Mouse (Mus musculus): ENCODE results near the gene Ldb2. TPM values are rescaled to one million over a fixed set of nuclear protein-coding genes. Genes with fewer than 3 reads are reported as not detected.
A peak's percentile ranks its signal among the peaks of the same experiment; 100 is the strongest.

Ldb2 gene
- polyA plus RNA-seq, 1 experiment from 2014 or later, result 21.5 TPM

DNA sequence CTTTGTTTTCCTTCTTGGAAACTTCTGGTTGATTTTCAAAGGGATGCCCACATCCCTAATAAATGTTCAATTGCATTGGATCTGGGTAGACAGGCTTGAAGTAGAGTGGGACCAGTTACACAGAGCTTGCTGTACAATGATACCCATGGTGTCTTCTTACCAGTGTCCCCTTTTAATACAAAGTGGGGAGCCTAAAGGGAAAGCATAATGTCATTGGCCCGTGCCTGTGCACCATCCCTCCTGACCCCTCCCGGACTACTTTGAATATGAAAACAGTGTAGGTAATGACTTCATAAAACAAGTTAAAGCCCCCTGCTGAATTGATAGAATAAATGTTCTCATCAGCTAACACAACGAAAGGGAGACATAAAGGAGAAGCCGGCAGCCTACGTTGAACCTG, 172.0 kb downstream of the Ldb2 start:
- H3K4me3 ChIP-seq, result no peak overlapping the region
- H3K27me3 ChIP-seq, result no peaks in the 10 kb centered on the region
- 40% methylated on average over 5 of the region's 5 CpGs for WGBS
- no peak overlapping the region for H3K27ac ChIP-seq
- H3K36me3 ChIP-seq (ENCODE audit: poor library complexity, severe bottlenecking), result no peaks in the 10 kb centered on the region
- no peak overlapping the region for H3K9ac ChIP-seq
- no peak for ATAC-seq
- H3K4me1 ChIP-seq, result peaks cover 6% of the 10 kb centered on the region
- no peaks in the 10 kb centered on the region for H3K9me3 ChIP-seq (replicated peaks)
- no peak overlapping the region for H3K4me2 ChIP-seq

DNA sequence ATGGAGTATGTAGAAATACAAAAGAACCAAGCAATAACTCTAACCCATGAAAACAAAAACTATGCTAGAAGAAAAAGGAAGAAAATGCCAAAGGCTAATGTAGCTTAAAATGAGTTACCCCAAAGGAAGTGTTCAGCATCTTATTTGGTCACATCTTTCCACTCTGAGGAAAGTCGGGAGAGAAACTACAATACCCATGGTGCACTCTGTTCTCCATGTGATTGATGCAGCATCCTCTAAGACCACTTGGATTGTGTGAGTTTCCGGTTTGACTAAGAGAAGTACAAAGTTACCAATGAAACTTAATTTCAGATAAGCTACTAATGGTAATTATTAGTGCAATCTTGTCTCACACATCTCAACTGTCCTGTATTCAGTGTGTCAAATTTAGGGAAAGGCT, 172.6 kb downstream of the Ldb2 start:
- Histone ChIP-seq H3K9ac (no peak overlapping the region), H3K4me3 (no peak overlapping the region), H3K27ac (no peak overlapping the region), H3K27me3 (no peaks in the 10 kb centered on the region), H3K36me3 (ENCODE audit: poor library complexity, severe bottlenecking) (no peaks in the 10 kb centered on the region), H3K4me1 (peaks cover 6% of the 10 kb centered on the region), H3K4me2 (no peak overlapping the region), H3K9me3 (replicated peaks) (no peaks in the 10 kb centered on the region)
- WGBS, result 91% methylated on average over 2 of the region's 2 CpGs
- ATAC-seq, result no peak

DNA sequence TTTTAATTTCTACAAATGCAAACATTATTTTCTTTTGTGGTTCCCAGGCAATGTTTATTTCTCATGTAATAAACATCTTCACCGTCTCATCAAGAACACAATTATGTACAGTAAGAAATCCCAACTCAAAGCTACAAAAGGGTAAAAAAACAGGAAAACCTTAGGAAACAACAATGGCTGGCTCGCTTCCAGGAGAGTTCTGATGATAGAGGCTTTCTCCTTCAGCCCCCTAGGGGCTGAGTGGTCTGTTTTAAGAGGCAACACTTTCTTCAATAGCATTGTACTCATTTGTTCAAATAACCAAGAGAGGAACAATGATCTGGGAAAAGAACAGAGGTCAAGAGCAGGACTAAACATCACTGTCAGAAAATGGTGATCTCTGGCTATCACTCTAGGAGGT, 173.4 kb downstream of the Ldb2 start:
- H3K27ac ChIP-seq, result no peak overlapping the region
- H3K36me3 ChIP-seq (ENCODE audit: poor library complexity, severe bottlenecking), result no peaks in the 10 kb centered on the region
- H3K9ac ChIP-seq, result no peak overlapping the region
- no peaks in the 10 kb centered on the region for H3K9me3 ChIP-seq (replicated peaks)
- H3K4me1 ChIP-seq, result peaks cover 6% of the 10 kb centered on the region
- no peak overlapping the region for H3K4me2 ChIP-seq
- WGBS, result 58% methylated on average over 2 of the region's 2 CpGs
- no peak overlapping the region for H3K4me3 ChIP-seq
- H3K27me3 ChIP-seq, result no peaks in the 10 kb centered on the region
- no peak for ATAC-seq

DNA sequence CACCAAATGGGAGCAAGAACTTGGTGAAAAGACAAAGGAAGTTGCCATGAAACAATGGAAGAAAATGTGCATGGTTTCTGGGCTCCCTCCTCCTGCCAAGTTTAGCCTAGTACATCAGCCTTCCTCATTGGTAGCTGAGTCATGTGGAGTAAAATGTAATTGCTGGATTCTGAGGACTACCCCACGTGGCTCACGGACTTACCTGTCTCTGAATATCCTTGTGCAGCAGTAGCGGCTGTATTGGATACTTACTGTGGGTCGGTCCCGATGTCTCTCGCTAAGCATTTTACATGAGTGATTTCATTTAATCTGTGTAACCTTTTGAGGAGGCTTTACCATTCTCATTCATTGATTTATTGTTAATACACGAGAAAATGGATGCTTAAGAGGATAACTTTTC, 183.8 kb downstream of the Ldb2 start:
- Histone ChIP-seq H3K27ac (no peak overlapping the region), H3K9ac (no peak overlapping the region), H3K4me3 (no peak overlapping the region), H3K4me1 (no peaks in the 10 kb centered on the region; the same call in 1 of the 2 replicates), H3K9me3 (replicated peaks) (no peaks in the 10 kb centered on the region; the same call in 1 of the 2 replicates), H3K27me3 (no peaks in the 10 kb centered on the region), H3K4me2 (no peak overlapping the region), H3K36me3 (ENCODE audit: poor library complexity, severe bottlenecking) (no peaks in the 10 kb centered on the region)
- no peak for ATAC-seq
- 87% methylated on average over 7 of the region's 7 CpGs for WGBS

DNA sequence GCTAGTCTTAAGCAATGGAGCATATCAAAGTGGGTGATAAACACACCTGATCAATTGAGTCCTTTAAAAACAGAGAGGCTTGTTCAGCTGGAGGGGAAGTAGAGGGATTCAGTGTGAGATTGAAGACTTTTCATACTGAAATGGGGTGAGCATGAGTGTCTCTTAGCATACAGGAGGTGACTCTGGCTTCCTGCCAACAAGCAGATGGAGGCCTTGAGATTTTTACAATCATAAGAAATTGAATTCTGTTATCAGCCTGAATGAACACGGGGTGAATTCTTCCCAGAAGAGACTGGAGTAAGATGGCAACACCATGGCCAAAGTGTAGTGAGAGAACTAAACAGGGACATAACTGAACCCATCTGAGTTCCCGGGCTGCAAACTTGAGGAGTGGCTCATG, 190.6 kb downstream of the Ldb2 start:
- Histone ChIP-seq H3K4me1 (no peaks in the 10 kb centered on the region; the same call in 1 of the 2 replicates), H3K9ac (no peak overlapping the region), H3K27ac (no peak overlapping the region), H3K4me2 (no peak overlapping the region), H3K36me3 (ENCODE audit: poor library complexity, severe bottlenecking) (no peaks in the 10 kb centered on the region), H3K27me3 (no peaks in the 10 kb centered on the region), H3K9me3 (replicated peaks) (no peaks in the 10 kb centered on the region; the same call in 1 of the 2 replicates), H3K4me3 (no peak overlapping the region)
- ATAC-seq, result no peak
- 66% methylated on average over 2 of the region's 2 CpGs for WGBS

DNA sequence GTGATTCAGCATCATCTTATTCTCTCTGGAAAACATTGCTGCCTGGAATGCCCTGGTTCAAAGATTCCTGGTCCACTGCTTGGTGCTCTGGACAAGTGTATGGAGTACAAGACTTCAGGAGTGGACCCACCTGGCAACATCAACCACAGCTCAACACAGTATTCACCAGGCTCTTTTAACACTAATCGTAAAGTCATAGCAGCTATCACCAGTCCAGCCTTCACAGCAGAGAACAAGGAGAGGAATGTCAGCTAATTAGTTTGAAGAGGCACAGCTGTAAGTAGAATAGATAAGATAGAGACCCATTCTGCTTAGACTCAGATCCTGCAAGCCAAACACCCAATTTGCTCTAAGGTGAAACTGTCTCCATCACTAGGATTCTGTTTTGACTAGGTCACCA, 198.1 kb downstream of the Ldb2 start:
- Histone ChIP-seq H3K36me3 (ENCODE audit: poor library complexity, severe bottlenecking) (no peaks in the 10 kb centered on the region), H3K4me2 (no peak overlapping the region), H3K9me3 (replicated peaks) (no peaks in the 10 kb centered on the region), H3K27me3 (no peaks in the 10 kb centered on the region), H3K27ac (no peak overlapping the region), H3K4me1 (no peaks in the 10 kb centered on the region), H3K9ac (no peak overlapping the region), H3K4me3 (no peak overlapping the region)
- 74% methylated on average over 1 of the region's 1 CpGs for WGBS
- no peak for ATAC-seq

DNA sequence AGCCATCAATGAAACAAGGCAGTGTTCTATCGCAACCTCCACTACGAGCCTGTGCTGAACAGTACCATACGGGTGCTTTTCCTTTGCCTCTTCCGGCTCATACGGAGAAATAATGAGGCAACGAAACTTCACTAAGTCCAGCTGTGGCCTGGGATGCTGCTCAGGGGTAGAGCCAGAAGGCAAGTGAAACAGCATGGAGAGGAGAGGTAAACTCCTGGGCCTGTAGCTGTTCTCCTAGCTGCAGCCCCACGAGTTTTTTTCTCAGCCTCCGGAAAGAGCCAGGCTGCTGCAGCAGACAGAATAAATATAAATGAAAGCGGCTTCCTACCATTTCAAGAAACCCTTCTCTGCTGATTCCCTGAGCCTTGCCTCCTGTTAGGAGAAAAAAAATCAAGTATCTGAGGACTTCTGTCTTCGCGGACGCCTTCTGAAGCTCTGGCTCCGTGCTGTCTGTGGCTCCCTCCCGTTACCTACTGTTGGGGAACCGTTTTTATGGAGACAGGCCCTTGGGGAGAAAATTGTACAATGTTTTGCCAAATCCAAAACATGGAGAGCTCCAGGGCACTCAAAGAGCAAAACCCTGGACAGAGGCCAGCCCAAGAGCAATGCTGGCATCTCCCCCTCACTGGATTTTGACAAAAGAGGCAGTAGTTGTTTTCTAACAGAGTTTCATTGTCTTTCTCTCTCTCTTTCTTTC, 205.8 kb downstream of the Ldb2 start:
- Histone ChIP-seq H3K9ac (no peak overlapping the region), H3K9me3 (replicated peaks) (no peaks in the 10 kb centered on the region), H3K27me3 (no peaks in the 10 kb centered on the region), H3K36me3 (ENCODE audit: poor library complexity, severe bottlenecking) (no peaks in the 10 kb centered on the region), H3K4me1 (peaks cover 8% of the 10 kb centered on the region; the same call in 1 of the 2 replicates), H3K4me2 (no peak overlapping the region), H3K27ac (peak overlapping the region; percentile 19; the same call in 1 of the 2 replicates), H3K4me3 (no peak overlapping the region)
- ATAC-seq, result no peak; the same call in 1 of the 2 replicates
- WGBS, result 73% methylated on average over 15 of the region's 15 CpGs

DNA sequence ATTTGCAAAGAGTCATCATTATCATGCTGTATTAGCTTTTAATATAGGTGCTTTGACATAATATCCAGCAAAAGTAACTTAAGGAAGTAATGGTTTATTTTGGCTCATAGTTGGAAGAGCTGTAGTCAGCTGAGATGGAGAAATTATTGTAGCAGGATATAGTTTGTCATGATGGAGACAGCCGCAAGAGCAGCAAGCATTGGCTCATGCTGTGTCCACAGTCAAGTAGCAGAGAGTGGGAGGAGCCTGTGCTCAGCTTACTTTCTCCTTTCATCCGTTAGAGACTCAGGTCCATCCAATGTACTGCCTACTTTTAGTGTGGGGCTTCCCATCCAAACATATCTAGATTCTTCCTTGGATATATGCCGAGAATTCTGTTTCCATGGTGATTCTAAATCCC, 208.7 kb downstream of the Ldb2 start:
- 70% methylated on average over 3 of the region's 3 CpGs for WGBS
- Histone ChIP-seq H3K27me3 (no peaks in the 10 kb centered on the region), H3K36me3 (ENCODE audit: poor library complexity, severe bottlenecking) (no peaks in the 10 kb centered on the region), H3K9me3 (replicated peaks) (no peaks in the 10 kb centered on the region), H3K9ac (no peak overlapping the region), H3K4me2 (no peak overlapping the region), H3K4me3 (no peak overlapping the region), H3K27ac (no peak overlapping the region), H3K4me1 (peaks cover 8% of the 10 kb centered on the region; the same call in 1 of the 2 replicates)
- no peak for ATAC-seq

DNA sequence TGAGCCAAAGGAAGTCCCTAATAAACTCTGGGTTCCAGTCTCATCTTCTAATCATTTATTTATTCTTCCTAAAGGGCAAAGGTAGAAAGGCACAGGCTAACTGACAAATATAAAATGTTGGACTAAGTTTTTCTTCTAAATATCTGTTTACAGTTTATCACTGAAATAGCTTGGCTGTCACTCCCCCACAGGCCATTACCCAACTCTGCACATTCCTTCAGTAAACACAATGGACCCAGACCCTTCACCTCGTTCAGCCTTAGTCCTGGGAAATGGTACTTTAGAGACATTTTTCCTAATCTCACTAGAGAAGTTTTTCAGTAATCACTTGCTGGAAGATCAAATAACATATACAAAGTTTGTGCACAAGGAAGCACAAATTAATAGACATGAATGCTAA, 210.2 kb downstream of the Ldb2 start:
- Histone ChIP-seq H3K4me2 (no peak overlapping the region), H3K27me3 (no peaks in the 10 kb centered on the region), H3K27ac (no peak overlapping the region), H3K4me1 (peaks cover 8% of the 10 kb centered on the region; the same call in 1 of the 2 replicates), H3K9me3 (replicated peaks) (no peaks in the 10 kb centered on the region), H3K36me3 (ENCODE audit: poor library complexity, severe bottlenecking) (no peaks in the 10 kb centered on the region), H3K9ac (no peak overlapping the region), H3K4me3 (no peak overlapping the region)
- no peak for ATAC-seq
- WGBS, result 23% methylated on average over 1 of the region's 1 CpGs

DNA sequence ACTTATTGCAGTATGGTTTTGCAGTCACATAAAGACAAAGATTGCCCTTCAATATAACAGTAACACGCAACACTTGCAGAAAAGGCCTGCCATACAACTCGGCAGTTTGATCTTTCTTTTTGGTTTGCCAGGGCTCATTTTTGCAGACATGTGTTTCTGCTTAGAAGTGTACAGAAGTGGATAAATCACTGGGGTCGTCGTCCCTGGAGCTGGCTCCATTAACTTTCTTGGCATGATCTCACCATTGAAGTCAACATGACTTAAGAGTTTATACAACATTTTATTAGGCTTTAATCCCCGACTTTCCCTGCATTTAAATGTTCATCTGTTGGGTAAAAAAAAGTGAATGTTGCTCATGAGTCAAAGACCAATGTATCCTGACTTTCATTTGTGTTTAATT, 212.9 kb downstream of the Ldb2 start:
- H3K4me1 ChIP-seq, result no peaks in the 10 kb centered on the region
- H3K9me3 ChIP-seq (replicated peaks), result no peaks in the 10 kb centered on the region
- 0 out of 2 replicates have a peak, but pooled peaks cover 4% of the 10 kb centered on the region for H3K27me3 ChIP-seq
- no peak overlapping the region for H3K27ac ChIP-seq
- WGBS, result 83% methylated on average over 5 of the region's 5 CpGs
- H3K9ac ChIP-seq, result no peak overlapping the region
- no peak overlapping the region for H3K4me2 ChIP-seq
- no peak overlapping the region for H3K4me3 ChIP-seq
- ATAC-seq, result no peak
- H3K36me3 ChIP-seq (ENCODE audit: poor library complexity, severe bottlenecking), result no peaks in the 10 kb centered on the region

DNA sequence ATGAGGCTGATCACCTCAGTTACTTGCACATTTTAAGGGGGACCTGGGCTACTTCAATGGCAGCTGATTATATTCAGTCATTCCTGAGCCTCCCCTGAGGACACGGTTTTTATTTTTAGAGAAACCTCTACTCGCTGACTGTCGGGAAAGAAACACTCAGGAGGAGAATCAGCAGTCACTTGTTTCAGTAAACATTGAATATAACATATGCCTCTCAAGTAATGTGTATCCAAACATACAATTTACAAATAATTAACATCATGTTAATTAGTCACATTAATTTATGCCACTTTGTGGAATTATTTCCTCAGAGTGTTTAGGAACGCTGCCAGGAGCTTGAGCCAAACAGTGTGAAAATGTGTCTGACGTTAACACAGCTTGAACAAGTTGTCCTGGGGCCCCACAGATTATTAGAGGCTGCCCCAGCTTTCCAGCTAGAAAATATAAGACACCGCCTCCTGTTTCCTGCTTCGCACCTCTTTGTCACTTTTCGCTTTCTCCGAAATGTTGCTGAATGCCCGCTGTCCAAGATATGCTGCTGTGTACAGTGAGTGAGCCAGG, 219.5 kb downstream of the Ldb2 start:
- H3K27me3 ChIP-seq, result 0 out of 2 replicates have a peak, but pooled peaks cover 7% of the 10 kb centered on the region
- H3K4me2 ChIP-seq, result no peak overlapping the region
- no peaks in the 10 kb centered on the region for H3K9me3 ChIP-seq (replicated peaks)
- no peak overlapping the region for H3K4me3 ChIP-seq
- no peak overlapping the region for H3K27ac ChIP-seq
- H3K9ac ChIP-seq, result no peak overlapping the region
- ATAC-seq, result peak; percentile 89
- peaks cover 8% of the 10 kb centered on the region for H3K4me1 ChIP-seq
- 53% methylated on average over 10 of the region's 10 CpGs for WGBS
- no peaks in the 10 kb centered on the region for H3K36me3 ChIP-seq (ENCODE audit: poor library complexity, severe bottlenecking)

DNA sequence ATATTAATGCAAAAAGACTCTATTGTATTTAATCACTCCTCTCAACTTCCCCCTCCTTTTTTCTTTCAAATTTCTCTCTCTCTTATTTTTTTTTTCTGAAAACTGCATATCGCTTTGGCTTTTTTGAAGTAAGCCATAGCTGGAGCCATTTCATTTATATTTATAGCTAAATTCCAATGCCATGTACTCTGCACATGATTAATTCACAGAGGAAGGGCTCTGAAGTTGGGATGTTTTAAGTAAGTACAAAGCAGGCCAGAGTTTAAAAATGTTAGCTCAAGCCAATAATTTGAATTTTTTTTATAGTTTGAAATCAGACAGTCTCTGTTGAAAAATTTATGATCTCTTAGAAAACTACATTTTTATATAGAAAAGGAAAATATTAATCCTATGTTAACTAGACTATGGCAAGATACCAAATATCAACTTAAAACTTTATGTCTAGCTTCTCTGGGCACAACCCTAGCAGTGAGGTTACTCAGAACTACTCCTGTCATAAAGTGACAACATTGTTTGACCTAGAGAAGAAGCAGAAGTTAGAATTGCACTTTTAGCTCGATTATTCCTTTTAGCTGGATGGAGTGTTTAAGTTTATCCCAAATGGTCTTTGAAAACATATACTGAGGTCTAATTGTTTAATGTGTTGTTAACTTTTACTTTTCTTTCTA, 222.7 kb downstream of the Ldb2 start:
- Histone ChIP-seq H3K27me3 (0 out of 2 replicates have a peak, but pooled peaks cover 5% of the 10 kb centered on the region), H3K27ac (no peak overlapping the region), H3K4me2 (no peak overlapping the region), H3K36me3 (ENCODE audit: poor library complexity, severe bottlenecking) (no peaks in the 10 kb centered on the region), H3K4me1 (peaks cover 8% of the 10 kb centered on the region), H3K9ac (no peak overlapping the region), H3K4me3 (no peak overlapping the region), H3K9me3 (replicated peaks) (no peaks in the 10 kb centered on the region)
- 82% methylated on average over 2 of the region's 2 CpGs for WGBS
- ATAC-seq, result no peak

All from forebrain, embryonic 13.5 days (tissue).